Mouse (Mus musculus) heart, postnatal 14 days (tissue): ENCODE results near the gene Mrpl49. TPM values are rescaled to one million over a fixed set of nuclear protein-coding genes. Genes with fewer than 3 reads are reported as not detected.

Source experiments
- DNase-seq, 2 experiments: peaks; one replicate each; pipeline ENCODE4 v3.0.0; 2021 to 2022
- intact Hi-C: fragments of 180-260 bp; cut with DNase I; formaldehyde crosslinking; loops from one replicate; pipeline ENCODE4 v1.15.1; 2025
- microRNA-seq, 2 experiments: library from miRNA; unstranded; fragments of <30 nt; microRNA quantifications; one replicate each; pipeline ENCODE4 v1.2.0; 2021 to 2022
- total RNA-seq, 2 experiments: library from RNA; stranded (reverse); gene quantifications; 2 replicates each; pipeline ENCODE4 v1.2.3; 2021

The Mrpl49 gene
- total RNA-seq, 2 experiments from 2014 or later, result 37.1 to 37.4 TPM

GRCm38 (mm10) chr19:6009137-6009536, 48.4 kb downstream of the Mrpl49 start:
- DNase-seq, result no peak
- intact Hi-C loops, result no loop called here

GRCm38 (mm10) chr19:6007013-6007412, 50.6 kb downstream of the Mrpl49 start:
- intact Hi-C loops, result no loop called here
- no peak for DNase-seq

GRCm38 (mm10) chr19:6005541-6005940, 52.0 kb downstream of the Mrpl49 start:
- intact Hi-C loops, result no loop called here
- no peak for DNase-seq

Small RNAs within 50 kb of the gene (microRNA-seq; reads per million reads assigned to microRNA genes)
- gene Mir6988, result 1.6 to 4.8 reads per million in 2 experiments

Other genes with a start within 250 kb of the Mrpl49 start
- gene Frmd8, start 182.5 kb downstream of the Mrpl49 start, total RNA-seq, result 10 to 100 TPM; 15.6 to 15.8 TPM
- 1 to 10 TPM; 3.3 to 4.5 TPM for gene Slc25a45, start 180.0 kb downstream of the Mrpl49 start, total RNA-seq
- under 1 TPM; 0.79 to 0.93 TPM for gene Tigd3, start 163.6 kb downstream of the Mrpl49 start, total RNA-seq
- 100 to 1,000 TPM; 101 TPM for gene Dpf2, start 144.8 kb downstream of the Mrpl49 start, total RNA-seq
- 10 to 100 TPM in 1 of 2 experiments, 1 to 10 TPM in 1; 9.9 to 12.0 TPM for gene Cdc42ep2, start 133.0 kb downstream of the Mrpl49 start, total RNA-seq
- 10 to 100 TPM; 12.3 to 14.2 TPM for gene Pola2, start 93.6 kb downstream of the Mrpl49 start, total RNA-seq
- gene Slc22a20, start 71.6 kb downstream of the Mrpl49 start, total RNA-seq, result not detected
- 10 to 100 TPM; 31.7 to 36.8 TPM for gene Capn1, start 41.9 kb downstream of the Mrpl49 start, total RNA-seq
- 10 to 100 TPM; 17.5 to 18.9 TPM for gene Syvn1, start 11.2 kb downstream of the Mrpl49 start, total RNA-seq
- gene Fau, start 59 bp upstream of the Mrpl49 start, total RNA-seq, result 100 to 1,000 TPM; 597 to 635 TPM
- 10 to 100 TPM; 11.8 to 12.6 TPM for gene Znhit2, start 3.4 kb upstream of the Mrpl49 start, total RNA-seq
- gene Tm7sf2, start 10.6 kb upstream of the Mrpl49 start, total RNA-seq, result 1 to 10 TPM; 2.9 to 5.5 TPM
- 10 to 100 TPM; 27.9 to 32.3 TPM for gene Vps51, start 19.4 kb upstream of the Mrpl49 start, total RNA-seq
- not detected for gene Tmem262, start 22.2 kb upstream of the Mrpl49 start, total RNA-seq
- not detected for gene Gm28374, start 24.5 kb upstream of the Mrpl49 start, total RNA-seq
- 10 to 100 TPM; 16.7 to 19.7 TPM for gene Zfpl1, start 27.2 kb upstream of the Mrpl49 start, total RNA-seq
- gene Cdca5, start 27.2 kb upstream of the Mrpl49 start, total RNA-seq, result 1 to 10 TPM; 1.1 to 1.5 TPM
- gene AC131692.1, start 36.6 kb upstream of the Mrpl49 start, total RNA-seq, result not detected
- not detected for gene Naaladl1, start 48.0 kb upstream of the Mrpl49 start, total RNA-seq
- 1 to 10 TPM; 9.4 to 9.7 TPM for gene Sac3d1, start 60.9 kb upstream of the Mrpl49 start, total RNA-seq
- gene Snx15, start 70.5 kb upstream of the Mrpl49 start, total RNA-seq, result 10 to 100 TPM; 12.2 to 14.7 TPM
- gene Batf2, start 83.2 kb upstream of the Mrpl49 start, total RNA-seq, result under 1 TPM; 0.46 to 0.88 TPM
- 10 to 100 TPM; 54.8 to 58.4 TPM for gene Arl2, start 83.8 kb upstream of the Mrpl49 start, total RNA-seq
- gene Majin, start 126.6 kb upstream of the Mrpl49 start, total RNA-seq, result not detected
- not detected for gene Gpha2, start 168.6 kb upstream of the Mrpl49 start, total RNA-seq
- gene Ppp2r5b, start 178.1 kb upstream of the Mrpl49 start, total RNA-seq, result 10 to 100 TPM; 31.4 to 35.1 TPM
- gene Atg2a, start 183.9 kb upstream of the Mrpl49 start, total RNA-seq, result 10 to 100 TPM; 20.4 to 22.7 TPM
- 100 to 1,000 TPM; 163 to 172 TPM for gene Ehd1, start 218.9 kb upstream of the Mrpl49 start, total RNA-seq
- gene Cdc42bpg, start 248.7 kb upstream of the Mrpl49 start, total RNA-seq, result 1 to 10 TPM; 8.9 to 9.8 TPM